Mouse (Mus musculus) kidney, embryonic 15.5 days (tissue): ENCODE data around the gene Mapkapk2. TPM values are rescaled to one million over a fixed set of nuclear protein-coding genes. Genes with fewer than 3 reads are reported as not detected.

ENCODE experiments used
- ATAC-seq: fragments of 200-750 bp; cut with Nextera tagmentation; replicated peaks from 2 replicates; pipeline ENCODE4 v1.8.0; 2017; ENCODE audit warnings: moderate TSS enrichment; ENCODE audit not compliant: low FRiP score
- H3K27ac ChIP-seq: fragments of 300-500 bp; sonication (generic); 2 replicates; pipeline ENCODE4 v1.5.1; 2015; ENCODE audit warnings: mild to moderate bottlenecking, inconsistent platforms
- H3K27me3 ChIP-seq: fragments of 300-500 bp; sonication (generic); 2 replicates; pipeline ENCODE4 v1.6.1; 2015; ENCODE audit warnings: inconsistent platforms
- H3K36me3 ChIP-seq: fragments of 300-500 bp; sonication (generic); 2 replicates; pipeline ENCODE4 v1.6.1; 2015; ENCODE audit warnings: inconsistent platforms
- H3K4me1 ChIP-seq: fragments of 300-500 bp; sonication (generic); 2 replicates; pipeline ENCODE4 v1.6.1; 2015; ENCODE audit warnings: inconsistent platforms
- H3K4me2 ChIP-seq: fragments of 300-500 bp; sonication (generic); 2 replicates; pipeline ENCODE4 v1.6.1; 2015; ENCODE audit warnings: moderate library complexity, mild to moderate bottlenecking, inconsistent platforms
- H3K4me3 ChIP-seq: fragments of 300-500 bp; sonication (generic); replicated peaks from 2 replicates; pipeline ENCODE4 v1.5.1; 2015; ENCODE audit warnings: mild to moderate bottlenecking, inconsistent platforms
- H3K9ac ChIP-seq: fragments of 300-500 bp; sonication (generic); 2 replicates; pipeline ENCODE4 v1.6.1; 2015; ENCODE audit warnings: mild to moderate bottlenecking, inconsistent platforms
- H3K9me3 ChIP-seq: fragments of 300-500 bp; sonication (generic); replicated peaks from 2 replicates; pipeline ENCODE4 v1.6.1; 2016; ENCODE audit warnings: inconsistent platforms
- WGBS: fragments of 180-500 bp; shearing (Covaris S2); methylation state at CpG from one replicate; pipeline ENCODE4 v1.1.7; 2015; ENCODE audit warnings: mixed read lengths; 5-methylcytosine and 5-hydroxymethylcytosine counted together
- polyA plus RNA-seq: library from polyadenylated mRNA; unstranded; fragments of >200 nt; fragmentation: Nextera tagmentation; extraction: Ambion mirVana; gene quantifications from 2 replicates; pipeline ENCODE4 v1.2.1, GENCODE M21; 2015

Mapkapk2 gene
- polyA plus RNA-seq, 1 experiment from 2014 or later = 49.3 TPM

GRCm38 (mm10) chr1:131022591-131023249, 74.9 kb downstream of the Mapkapk2 start:
- 40% methylated on average over 5 of the region's 5 CpGs for WGBS
- no peak overlapping the region for H3K4me2 ChIP-seq
- no peak overlapping the region for H3K4me3 ChIP-seq
- H3K27ac ChIP-seq = no peak overlapping the region
- no peaks in the 10 kb centered on the region for H3K9me3 ChIP-seq
- peaks cover 5% of the 10 kb centered on the region; the same call in 1 of the 2 replicates for H3K27me3 ChIP-seq
- no peak overlapping the region for H3K9ac ChIP-seq
- 0 out of 2 replicates have a peak, but pooled peaks have one; percentile 19 for ATAC-seq
- no peaks in the 10 kb centered on the region for H3K36me3 ChIP-seq
- H3K4me1 ChIP-seq = peaks cover 19% of the 10 kb centered on the region; the same call in 1 of the 2 replicates

- Histone ChIP-seq H3K4me3 (no peak overlapping the region), H3K36me3 (no peaks in the 10 kb centered on the region), H3K4me2 (no peak overlapping the region), H3K27me3 (peaks cover 5% of the 10 kb centered on the region; the same call in 1 of the 2 replicates), H3K9ac (no peak overlapping the region), H3K9me3 (no peaks in the 10 kb centered on the region), H3K4me1 (peaks cover 19% of the 10 kb centered on the region; the same call in 1 of the 2 replicates), H3K27ac (no peak overlapping the region)
- no peak for ATAC-seq
- WGBS = 70% methylated on average over 11 of the region's 11 CpGs
These were observed 75.6 kb downstream of the Mapkapk2 start for GRCm38 (mm10) chr1:131021900-131022590.

GRCm38 (mm10) chr1:131021438-131021837, 76.2 kb downstream of the Mapkapk2 start:
- Histone ChIP-seq H3K9me3 (no peaks in the 10 kb centered on the region), H3K4me3 (no peak overlapping the region), H3K27me3 (peaks cover 5% of the 10 kb centered on the region; the same call in 1 of the 2 replicates), H3K27ac (no peak overlapping the region), H3K36me3 (no peaks in the 10 kb centered on the region), H3K4me2 (no peak overlapping the region), H3K9ac (no peak overlapping the region), H3K4me1 (peaks cover 19% of the 10 kb centered on the region; the same call in 1 of the 2 replicates)
- ATAC-seq = peak; percentile 49; the same call in 1 of the 2 replicates
- 36% methylated on average over 9 of the region's 9 CpGs for WGBS

- Histone ChIP-seq H3K27ac (no peak overlapping the region), H3K4me3 (no peak overlapping the region), H3K4me2 (no peak overlapping the region), H3K9ac (no peak overlapping the region), H3K9me3 (no peaks in the 10 kb centered on the region), H3K4me1 (peaks cover 19% of the 10 kb centered on the region; the same call in 1 of the 2 replicates), H3K27me3 (peaks cover 5% of the 10 kb centered on the region; the same call in 1 of the 2 replicates), H3K36me3 (no peaks in the 10 kb centered on the region)
- 46% methylated on average over 12 of the region's 12 CpGs for WGBS
- ATAC-seq = 0 out of 2 replicates have a peak, but pooled peaks have one; percentile 34
These were observed 77.0 kb downstream of the Mapkapk2 start for GRCm38 (mm10) chr1:131020425-131021310.

GRCm38 (mm10) chr1:131019492-131020098, 78.0 kb downstream of the Mapkapk2 start, which contains the start of gene Il10:
TSS of gene Il10 (plus strand) at chr1:131019845.
- no peak for ATAC-seq
- 76% methylated on average over 8 of the region's 8 CpGs for WGBS
- Histone ChIP-seq H3K4me1 (peaks cover 19% of the 10 kb centered on the region; the same call in 1 of the 2 replicates), H3K4me3 (no peak within 1 kb of the TSS), H3K4me2 (no peak within 1 kb of the TSS), H3K9ac (no peak within 1 kb of the TSS), H3K36me3 (no peaks in the 10 kb centered on the region), H3K9me3 (no peaks in the 10 kb centered on the region), H3K27me3 (peaks cover 5% of the 10 kb centered on the region; the same call in 1 of the 2 replicates), H3K27ac (no peak within 1 kb of the TSS)

- Histone ChIP-seq H3K27me3 (no peaks in the 10 kb centered on the region), H3K36me3 (no peaks in the 10 kb centered on the region), H3K27ac (no peak overlapping the region), H3K4me3 (no peak overlapping the region), H3K9me3 (no peaks in the 10 kb centered on the region), H3K4me2 (no peak overlapping the region), H3K9ac (no peak overlapping the region), H3K4me1 (0 out of 2 replicates have a peak, but pooled peaks cover 10% of the 10 kb centered on the region)
- ATAC-seq = no peak
- WGBS = 92% methylated on average over 7 of the region's 7 CpGs
These were observed 81.7 kb downstream of the Mapkapk2 start for GRCm38 (mm10) chr1:131015879-131016278.

- no peaks in the 10 kb centered on the region for H3K27me3 ChIP-seq
- H3K4me3 ChIP-seq = no peak overlapping the region
- H3K27ac ChIP-seq = no peak overlapping the region
- no peak overlapping the region for H3K4me2 ChIP-seq
- no peaks in the 10 kb centered on the region for H3K9me3 ChIP-seq
- 92% methylated on average over 6 of the region's 6 CpGs for WGBS
- no peak overlapping the region for H3K9ac ChIP-seq
- ATAC-seq = no peak
- 0 out of 2 replicates have a peak, but pooled peaks cover 5% of the 10 kb centered on the region for H3K4me1 ChIP-seq
- no peaks in the 10 kb centered on the region for H3K36me3 ChIP-seq
These were observed 82.3 kb downstream of the Mapkapk2 start for GRCm38 (mm10) chr1:131015281-131015680.

GRCm38 (mm10) chr1:131013926-131014325, 83.7 kb downstream of the Mapkapk2 start:
- no peak overlapping the region for H3K4me2 ChIP-seq
- H3K27ac ChIP-seq = no peak overlapping the region
- no peaks in the 10 kb centered on the region for H3K9me3 ChIP-seq
- H3K27me3 ChIP-seq = no peaks in the 10 kb centered on the region
- H3K9ac ChIP-seq = no peak overlapping the region
- WGBS = 87% methylated on average over 5 of the region's 5 CpGs
- H3K4me1 ChIP-seq = no peaks in the 10 kb centered on the region
- no peaks in the 10 kb centered on the region for H3K36me3 ChIP-seq
- H3K4me3 ChIP-seq = no peak overlapping the region
- no peak for ATAC-seq

- no peaks in the 10 kb centered on the region for H3K27me3 ChIP-seq
- no peaks in the 10 kb centered on the region for H3K9me3 ChIP-seq
- H3K4me2 ChIP-seq = no peak overlapping the region
- H3K36me3 ChIP-seq = no peaks in the 10 kb centered on the region
- no peaks in the 10 kb centered on the region for H3K4me1 ChIP-seq
- H3K27ac ChIP-seq = no peak overlapping the region
- ATAC-seq = no peak
- no peak overlapping the region for H3K4me3 ChIP-seq
- H3K9ac ChIP-seq = no peak overlapping the region
- 88% methylated on average over 8 of the region's 8 CpGs for WGBS
These were observed 85.1 kb downstream of the Mapkapk2 start for GRCm38 (mm10) chr1:131012494-131012893.

- Histone ChIP-seq H3K4me1 (no peaks in the 10 kb centered on the region), H3K27me3 (no peaks in the 10 kb centered on the region), H3K4me3 (no peak overlapping the region), H3K4me2 (no peak overlapping the region), H3K9ac (no peak overlapping the region), H3K36me3 (no peaks in the 10 kb centered on the region), H3K9me3 (no peaks in the 10 kb centered on the region), H3K27ac (no peak overlapping the region)
- WGBS = 77% methylated on average over 17 of the region's 17 CpGs
- ATAC-seq = no peak
These were observed 87.1 kb downstream of the Mapkapk2 start for GRCm38 (mm10) chr1:131010201-131011153.
